Mouse (Mus musculus) bone marrow, adult 2 months (tissue): Measurements from ENCODE around the gene Gm10188.

Source experiments
- CTCF ChIP-seq: fragments of 200-500 bp; IDR thresholded peaks from 2 replicates; pipeline ENCODE4 v1.5.1; 2011; ENCODE audit warnings: low read length, control low read depth; ENCODE audit not compliant: control insufficient read depth, insufficient read depth
- POLR2A ChIP-seq: fragments of 200-500 bp; IDR thresholded peaks from 2 replicates; pipeline ENCODE4 v1.6.1; 2011; ENCODE audit warnings: low read depth, mild to moderate bottlenecking, control low read depth, low read length, borderline replicate concordance; ENCODE audit not compliant: control insufficient read depth

DNA sequence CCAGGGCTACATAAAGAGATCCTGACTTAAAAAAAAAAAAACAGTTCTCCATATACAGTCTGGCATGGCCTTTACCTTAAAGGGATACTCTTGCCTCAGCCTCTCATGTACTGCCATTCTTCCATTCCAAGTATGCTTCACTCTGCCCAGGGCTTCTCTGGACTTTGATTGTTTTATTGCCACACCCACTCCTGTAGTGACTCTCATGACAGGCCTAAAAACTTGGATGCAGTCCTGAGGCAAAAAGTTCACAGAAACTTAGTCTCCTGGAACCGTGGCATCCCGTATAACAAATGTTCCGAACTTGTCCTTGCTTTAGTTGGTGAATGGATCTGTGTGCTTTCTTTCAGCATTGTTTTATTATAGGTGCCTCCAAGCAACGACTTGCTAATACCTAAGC lies 17.1 kb upstream of the Gm10188 start:
- TF ChIP-seq POLR2A, result no peak
- no peak for TF ChIP-seq CTCF
